Mouse (Mus musculus) limb, embryonic 12.5 days (tissue): ENCODE data around the gene Ms4a5. TPM values are rescaled to one million over a fixed set of nuclear protein-coding genes. Genes with fewer than 3 reads are reported as not detected.
A peak's percentile ranks its signal among the peaks of the same experiment; 100 is the strongest.
"Not testable (repeated sequence)": the region's sequence is repeated elsewhere in the genome, so short reads cannot be mapped to it uniquely, and the experiment has no call there.

ENCODE experiments used
- ATAC-seq: fragments of 200-750 bp; cut with Nextera tagmentation; 2 replicates; pipeline ENCODE4 v1.8.0; 2017; ENCODE audit warnings: low read depth, moderate TSS enrichment; ENCODE audit not compliant: insufficient number of reproducible peaks, insufficient read depth, low FRiP score, low TSS enrichment
- H3K27ac ChIP-seq: fragments of 300-500 bp; sonication (generic); 2 replicates; pipeline ENCODE4 v1.5.1; 2016; ENCODE audit warnings: mild to moderate bottlenecking, moderate library complexity
- H3K27me3 ChIP-seq: fragments of 300-500 bp; sonication (generic); 2 replicates; pipeline ENCODE4 v1.6.1; 2016; ENCODE audit warnings: mild to moderate bottlenecking, moderate library complexity
- H3K36me3 ChIP-seq: fragments of 300-500 bp; sonication (generic); 2 replicates; pipeline ENCODE4 v1.6.1; 2016; ENCODE audit warnings: mild to moderate bottlenecking, moderate library complexity
- H3K4me1 ChIP-seq: fragments of 300-500 bp; sonication (generic); replicated peaks from 2 replicates; pipeline ENCODE4 v1.6.1; 2016
- H3K4me2 ChIP-seq: fragments of 300-500 bp; sonication (generic); 2 replicates; pipeline ENCODE4 v1.6.1; 2016; ENCODE audit warnings: mild to moderate bottlenecking, moderate library complexity
- H3K4me3 ChIP-seq: fragments of 300-500 bp; sonication (generic); replicated peaks from 2 replicates; pipeline ENCODE4 v1.5.1; 2016; ENCODE audit warnings: mild to moderate bottlenecking
- H3K9ac ChIP-seq: fragments of 300-500 bp; sonication (generic); replicated peaks from 2 replicates; pipeline ENCODE4 v1.6.1; 2016; ENCODE audit warnings: mild to moderate bottlenecking, moderate library complexity
- H3K9me3 ChIP-seq: fragments of 300-500 bp; sonication (generic); 2 replicates; pipeline ENCODE4 v1.6.1; 2016; ENCODE audit warnings: mild to moderate bottlenecking, moderate library complexity
- WGBS: fragments of 180-500 bp; shearing (Covaris S2); methylation state at CpG from one replicate; pipeline ENCODE4 v1.1.7; 2016; 5-methylcytosine and 5-hydroxymethylcytosine counted together
- polyA plus RNA-seq: library from polyadenylated mRNA; unstranded; fragments of >200 nt; fragmentation: Nextera tagmentation; extraction: Ambion mirVana; gene quantifications from 2 replicates; pipeline ENCODE4 v1.2.1, GENCODE M21; 2016

Gene Ms4a5
- polyA plus RNA-seq, 1 experiment from 2014 or later, result not detected

- H3K4me2 ChIP-seq, result no peak within 1 kb of the TSS
- 87% methylated on average over 8 of the region's 8 CpGs for WGBS
- ATAC-seq, result no peak
Observed at GRCm38 (mm10) chr19:11266052-11266845, 17.4 kb downstream of the Ms4a5 start, which contains the start of gene Ms4a1. Gene Ms4a1 (minus strand): TSS chr19:11266241.

DNA sequence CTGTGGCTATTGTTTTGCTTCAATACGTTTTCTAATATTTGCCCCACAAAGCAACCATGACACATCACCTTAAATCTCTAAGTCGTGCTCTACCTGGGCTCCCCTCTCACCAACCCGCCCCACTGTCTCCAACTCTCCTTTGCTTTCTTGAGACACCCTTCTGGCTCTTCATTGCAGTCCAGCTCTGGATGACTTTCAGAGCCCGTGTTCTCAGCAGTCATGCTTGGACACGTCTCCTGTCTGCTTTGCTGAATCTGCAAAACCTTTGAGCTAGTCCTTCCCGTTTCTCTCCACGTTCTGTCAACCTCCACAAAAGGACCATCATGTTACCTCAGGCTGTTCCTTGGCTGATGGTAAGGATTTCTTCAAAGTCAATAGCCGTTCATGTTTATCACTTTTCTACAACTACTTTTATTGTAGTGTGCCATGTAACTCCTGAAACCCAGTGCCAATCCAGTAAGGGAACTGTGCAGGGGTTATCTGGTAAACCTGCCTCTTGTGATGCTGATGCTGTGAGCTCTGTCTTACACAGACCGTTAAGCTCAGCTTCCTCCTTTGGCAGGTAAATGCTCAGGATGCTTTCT lies 19.0 kb downstream of the Ms4a5 start:
- H3K4me3 ChIP-seq, result no peak overlapping the region
- H3K27me3 ChIP-seq, result no peaks in the 10 kb centered on the region
- WGBS, result 85% methylated on average over 9 of the region's 9 CpGs
- no peaks in the 10 kb centered on the region for H3K9me3 ChIP-seq
- H3K36me3 ChIP-seq, result no peaks in the 10 kb centered on the region
- H3K4me1 ChIP-seq, result no peaks in the 10 kb centered on the region
- no peak overlapping the region for H3K4me2 ChIP-seq
- no peak overlapping the region for H3K9ac ChIP-seq
- no peak overlapping the region for H3K27ac ChIP-seq
- no peak for ATAC-seq

More at GRCm38 (mm10) chr19:11266052-11266845, 17.4 kb downstream of the Ms4a5 start, which contains the start of gene Ms4a1:
- Histone ChIP-seq H3K4me3 (no peak within 1 kb of the TSS), H3K4me1 (no peaks in the 10 kb centered on the region), H3K9me3 (no peaks in the 10 kb centered on the region), H3K9ac (no peak within 1 kb of the TSS), H3K27me3 (no peaks in the 10 kb centered on the region), H3K36me3 (no peaks in the 10 kb centered on the region), H3K27ac (no peak within 1 kb of the TSS)

DNA sequence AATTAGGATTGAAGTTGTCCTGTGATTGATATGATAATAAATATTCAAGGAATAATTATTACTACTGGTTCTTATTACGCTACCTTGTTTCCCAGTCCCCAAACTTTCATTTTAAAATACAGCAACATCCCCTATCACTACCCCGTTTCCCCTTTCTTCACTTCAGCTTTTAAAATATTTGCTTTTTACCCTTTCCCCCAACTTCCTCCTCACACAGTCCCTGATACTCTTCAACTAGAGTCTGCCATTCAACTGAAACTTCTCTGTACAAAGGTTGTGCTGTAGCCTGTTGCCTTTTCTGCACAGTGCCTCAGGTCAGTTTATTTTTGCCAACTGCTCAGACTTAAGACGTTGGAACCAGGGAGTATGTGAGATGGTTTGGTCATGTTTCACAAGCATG lies 20.1 kb downstream of the Ms4a5 start:
- no peaks in the 10 kb centered on the region for H3K4me1 ChIP-seq
- no peaks in the 10 kb centered on the region for H3K9me3 ChIP-seq
- no peak overlapping the region for H3K4me2 ChIP-seq
- no peak overlapping the region for H3K27ac ChIP-seq
- no peak overlapping the region for H3K9ac ChIP-seq
- 86% methylated on average over 3 of the region's 3 CpGs for WGBS
- H3K27me3 ChIP-seq, result no peaks in the 10 kb centered on the region
- ATAC-seq, result no peak
- H3K36me3 ChIP-seq, result no peaks in the 10 kb centered on the region
- H3K4me3 ChIP-seq, result no peak overlapping the region

GRCm38 (mm10) chr19:11262932-11263331 lies 20.7 kb downstream of the Ms4a5 start:
- WGBS, result 76% methylated on average over 4 of the region's 4 CpGs
- H3K4me1 ChIP-seq, H3K9me3 ChIP-seq, H3K4me3 ChIP-seq, H3K9ac ChIP-seq, H3K36me3 ChIP-seq, ATAC-seq, H3K4me2 ChIP-seq, H3K27me3 ChIP-seq, H3K27ac ChIP-seq: not testable (repeated sequence)

- H3K36me3 ChIP-seq, result no peaks in the 10 kb centered on the region
- H3K9ac ChIP-seq, result no peak overlapping the region
- H3K27me3 ChIP-seq, result no peaks in the 10 kb centered on the region
- H3K27ac ChIP-seq, result no peak overlapping the region
- H3K4me3 ChIP-seq, result no peak overlapping the region
- WGBS, result 94% methylated on average over 2 of the region's 2 CpGs
- no peak for ATAC-seq
- no peaks in the 10 kb centered on the region for H3K4me1 ChIP-seq
- H3K9me3 ChIP-seq, result no peaks in the 10 kb centered on the region
- no peak overlapping the region for H3K4me2 ChIP-seq
Observed at GRCm38 (mm10) chr19:11261522-11261921, 22.2 kb downstream of the Ms4a5 start.

DNA sequence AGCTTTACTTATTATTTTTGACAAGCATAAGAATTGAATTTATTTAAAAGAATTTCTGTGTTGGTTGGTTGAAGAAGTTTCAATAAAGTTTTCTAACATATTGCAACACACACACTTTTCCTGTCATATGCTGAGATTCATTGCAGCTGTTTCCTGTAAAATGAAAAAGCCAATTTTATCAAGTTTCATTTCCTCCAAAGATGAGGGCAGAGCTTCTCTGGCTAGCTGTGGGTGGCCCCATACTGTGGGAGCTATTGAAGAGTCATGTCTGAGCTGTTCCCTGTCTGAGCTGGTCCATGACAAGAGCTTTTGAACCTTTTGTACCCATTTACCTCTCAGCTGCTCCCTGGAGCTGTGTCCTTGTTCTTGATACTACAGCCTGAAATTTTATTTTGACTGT lies 39.4 kb downstream of the Ms4a5 start:
- Histone ChIP-seq H3K36me3 (no peaks in the 10 kb centered on the region), H3K4me1 (no peaks in the 10 kb centered on the region), H3K27ac (no peak overlapping the region), H3K9ac (no peak overlapping the region), H3K9me3 (no peaks in the 10 kb centered on the region), H3K4me2 (no peak overlapping the region), H3K4me3 (no peak overlapping the region), H3K27me3 (no peaks in the 10 kb centered on the region)
- ATAC-seq, result no peak

- Histone ChIP-seq H3K4me1 (no peaks in the 10 kb centered on the region), H3K36me3 (no peaks in the 10 kb centered on the region), H3K27me3 (no peaks in the 10 kb centered on the region), H3K27ac (no peak overlapping the region), H3K4me3 (no peak overlapping the region), H3K9me3 (no peaks in the 10 kb centered on the region), H3K4me2 (no peak overlapping the region), H3K9ac (no peak overlapping the region)
- WGBS, result 68% methylated on average over 5 of the region's 5 CpGs
- no peak for ATAC-seq
Observed at GRCm38 (mm10) chr19:11242560-11242959, 41.1 kb downstream of the Ms4a5 start.

DNA sequence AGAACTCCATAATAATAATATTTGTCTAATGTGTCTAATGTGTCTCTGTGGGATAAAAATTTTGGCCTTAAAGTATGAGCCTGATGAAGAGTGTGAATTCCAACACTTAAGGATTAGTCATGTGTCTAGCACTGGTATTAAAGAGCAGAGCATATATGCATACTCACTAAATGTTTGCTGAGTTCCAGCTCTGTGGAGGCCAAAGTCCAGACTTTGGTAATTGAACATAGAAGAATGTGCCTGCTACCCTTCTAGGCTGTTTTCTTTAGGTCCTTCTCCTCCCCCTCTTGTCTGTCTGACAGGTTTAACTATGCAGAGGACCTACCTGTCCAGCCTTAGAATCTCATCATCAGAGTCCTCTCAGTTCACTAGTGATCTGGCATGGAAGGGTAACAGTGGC lies 47.9 kb downstream of the Ms4a5 start:
- no peak overlapping the region for H3K27ac ChIP-seq
- no peak for ATAC-seq
- H3K27me3 ChIP-seq, result no peaks in the 10 kb centered on the region
- no peaks in the 10 kb centered on the region for H3K36me3 ChIP-seq
- H3K9me3 ChIP-seq, result no peaks in the 10 kb centered on the region
- no peak overlapping the region for H3K4me3 ChIP-seq
- no peak overlapping the region for H3K9ac ChIP-seq
- no peak overlapping the region for H3K4me2 ChIP-seq
- peaks cover 5% of the 10 kb centered on the region for H3K4me1 ChIP-seq

DNA sequence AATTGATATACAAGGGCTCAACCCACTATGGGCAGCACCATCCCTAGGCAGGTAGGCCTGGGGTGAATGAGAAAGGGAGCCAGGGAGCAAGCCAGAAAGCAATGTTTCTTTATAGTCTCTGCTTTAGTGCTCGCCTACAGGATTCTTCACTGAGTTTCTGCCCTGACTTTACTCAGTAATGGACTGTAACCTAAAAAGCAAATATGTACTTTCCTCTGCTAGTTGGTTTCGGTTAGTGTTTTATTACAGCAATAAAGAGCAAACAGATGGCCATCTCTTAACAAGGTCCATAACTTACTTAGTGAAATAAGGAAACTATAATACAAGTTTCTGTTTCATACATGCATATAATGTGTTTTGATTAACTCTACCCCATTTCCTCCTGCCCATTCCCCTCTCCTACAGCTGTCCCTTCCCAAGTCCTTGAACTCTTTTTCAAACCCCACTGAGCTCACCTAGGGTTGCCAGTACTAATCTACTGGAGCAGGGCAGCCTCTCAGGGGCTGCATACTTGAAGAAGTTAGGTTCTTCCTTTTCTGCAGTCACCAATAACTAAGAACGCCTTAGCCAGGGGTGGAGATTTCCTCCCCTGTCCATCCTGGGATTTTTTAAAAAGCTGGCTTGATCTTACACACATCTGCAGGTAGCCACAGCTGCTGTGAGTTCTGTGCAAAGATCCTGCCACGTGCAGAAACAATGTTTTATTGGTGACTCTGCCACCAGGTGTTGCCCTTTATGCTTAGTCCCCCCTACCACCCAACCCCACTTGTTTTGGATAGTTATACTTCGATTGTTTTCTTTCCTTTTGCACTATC lies 48.5 kb downstream of the Ms4a5 start:
- H3K4me1 ChIP-seq, result peaks cover 5% of the 10 kb centered on the region
- H3K27me3 ChIP-seq, result no peaks in the 10 kb centered on the region
- no peak overlapping the region for H3K4me2 ChIP-seq
- no peak overlapping the region for H3K4me3 ChIP-seq
- H3K9ac ChIP-seq, result no peak overlapping the region
- H3K9me3 ChIP-seq, result no peaks in the 10 kb centered on the region
- H3K27ac ChIP-seq, result 0 out of 2 replicates have a peak overlapping the region, but pooled peaks have one; percentile 62
- peak; percentile 59; the same call in 1 of the 2 replicates for ATAC-seq
- 39% methylated on average over 5 of the region's 5 CpGs for WGBS
- no peaks in the 10 kb centered on the region for H3K36me3 ChIP-seq

DNA sequence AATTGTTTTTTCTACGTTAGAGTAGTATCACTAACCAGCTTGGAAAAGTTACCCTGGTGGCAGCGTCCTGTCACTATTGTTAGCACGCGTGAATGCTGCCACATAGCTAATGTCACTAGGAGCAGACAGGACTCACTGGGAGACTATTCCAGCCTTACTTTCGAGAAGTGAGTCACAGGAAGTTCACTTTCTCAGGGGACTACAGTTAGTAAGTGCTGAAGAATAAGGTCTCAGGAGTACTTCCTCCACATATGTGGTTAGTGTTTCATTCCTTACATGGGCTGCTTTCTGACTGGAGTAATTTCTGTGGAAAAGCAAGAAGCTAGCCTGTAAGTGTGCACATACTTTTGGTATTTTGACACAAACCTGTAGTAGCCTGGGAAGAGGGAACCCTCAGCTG lies 49.4 kb downstream of the Ms4a5 start:
- H3K36me3 ChIP-seq, result no peaks in the 10 kb centered on the region
- WGBS, result 85% methylated on average over 5 of the region's 5 CpGs
- H3K27ac ChIP-seq, result no peak overlapping the region
- no peak overlapping the region for H3K9ac ChIP-seq
- H3K27me3 ChIP-seq, result no peaks in the 10 kb centered on the region
- no peak overlapping the region for H3K4me2 ChIP-seq
- H3K9me3 ChIP-seq, result no peaks in the 10 kb centered on the region
- H3K4me1 ChIP-seq, result peaks cover 5% of the 10 kb centered on the region
- H3K4me3 ChIP-seq, result no peak overlapping the region
- ATAC-seq, result no peak

DNA sequence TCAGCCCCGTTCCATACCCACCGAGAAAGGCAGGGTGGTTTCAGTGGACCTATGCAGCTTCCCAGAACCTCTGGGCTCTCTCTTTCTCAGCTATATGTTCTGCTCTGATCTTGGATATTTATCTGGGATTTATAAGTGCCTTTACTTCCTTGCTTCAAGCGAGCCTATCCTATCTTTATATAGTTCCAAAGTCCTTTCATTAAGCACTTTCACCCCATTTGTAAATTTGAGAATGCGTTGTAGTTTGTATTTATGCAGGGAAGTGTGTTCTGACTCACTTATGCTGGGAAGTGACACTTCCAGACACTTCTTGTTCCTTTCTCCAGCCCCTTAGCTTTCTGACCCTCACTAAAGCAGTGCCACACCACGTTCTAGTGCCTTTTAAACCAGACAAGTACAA lies 51.3 kb downstream of the Ms4a5 start, which contains the start of gene Ms4a12:
Gene Ms4a12, minus strand, starts transcription at position 101 of the 400 bp plus-strand sequence.
- no peak within 1 kb of the TSS for H3K4me3 ChIP-seq
- 66% methylated on average over 5 of the region's 5 CpGs for WGBS

More for the DNA sequence above, 51.3 kb downstream of the Ms4a5 start, which contains the start of gene Ms4a12:
- Histone ChIP-seq H3K9me3 (no peaks in the 10 kb centered on the region), H3K27ac (no peak within 1 kb of the TSS), H3K9ac (no peak within 1 kb of the TSS), H3K4me1 (peaks cover 5% of the 10 kb centered on the region), H3K4me2 (no peak within 1 kb of the TSS), H3K36me3 (no peaks in the 10 kb centered on the region), H3K27me3 (no peaks in the 10 kb centered on the region)
- ATAC-seq, result no peak
